ENCODE assay signal across 8 mouse cellular contexts in genomic region chr2:102142197-102142623, GRCm38 (mm10). TPM values are rescaled to one million over a fixed set of nuclear protein-coding genes. Genes with fewer than 3 reads are reported as not detected.
A peak's percentile ranks its signal among the peaks of the same experiment; 100 is the strongest.
DNase-seq lines count a peak whose midpoint lies in the region; ATAC-seq and TF ChIP-seq lines count a peak whose summit lies in the region.

No protein-coding gene starts in this region.

- DNase-seq in forebrain, embryonic 10.5 days (ENCODE audit: extremely low spot score, low spot score), result no peak
- peak; percentile 51 for DNase-seq in liver, adult 2 months (ENCODE audit: extremely low read depth, low read depth, low spot score)
- DNase-seq in hindbrain, postnatal 0 days (ENCODE audit: low spot score), result no peak
- peak; percentile 50 to 59 for DNase-seq in lung, postnatal 4 days
- DNase-seq in right cerebral cortex, postnatal 14 days, result no peak
- DNase-seq in testis, postnatal 10 days (ENCODE audit: low spot score), result no peak

- TF ChIP-seq POLR2A in liver, adult 2 months (IDR thresholded peaks at IDR 0.05; ENCODE audit: extremely low read depth, insufficient read depth, low read length), result no peak

- no peak overlapping the region for H3K9ac ChIP-seq in forebrain, embryonic 12.5 days
- H3K9ac ChIP-seq in liver, adult 2 months (ENCODE audit: low read depth, low read length), result no peak overlapping the region
- H3K9ac ChIP-seq in liver, embryonic 12.5 days, result no peak overlapping the region
- H3K9ac ChIP-seq in hindbrain, postnatal 0 days (replicated peaks; ENCODE audit: low read length), result no peak overlapping the region

- H3K4me2 ChIP-seq in forebrain, embryonic 12.5 days, result no peak overlapping the region
- H3K4me2 ChIP-seq in liver, embryonic 12.5 days, result no peak overlapping the region
- H3K4me2 ChIP-seq in hindbrain, postnatal 0 days (ENCODE audit: low read depth, low read length), result no peak overlapping the region

- H3K4me1 ChIP-seq in forebrain, embryonic 12.5 days, result peaks cover 43% of the 10 kb centered on the region
- H3K4me1 ChIP-seq in forebrain, embryonic 10.5 days, result peaks cover 54% of the 10 kb centered on the region
- H3K4me1 ChIP-seq in liver, adult 2 months (ENCODE audit: control insufficient read depth, insufficient read depth, low read length), result peaks cover 6% of the 10 kb centered on the region; the same call in 1 of the 2 replicates
- H3K4me1 ChIP-seq in liver, embryonic 12.5 days, result peaks cover 15% of the 10 kb centered on the region; the same call in 1 of the 2 replicates
- 0 out of 2 replicates have a peak, but pooled peaks cover 4% of the 10 kb centered on the region for H3K4me1 ChIP-seq in hindbrain, postnatal 0 days (ENCODE audit: insufficient read depth, low read length)

- H3K27me3 ChIP-seq in forebrain, embryonic 12.5 days, result no peaks in the 10 kb centered on the region
- H3K27me3 ChIP-seq in forebrain, embryonic 10.5 days (ENCODE audit: poor library complexity, severe bottlenecking), result no peaks in the 10 kb centered on the region
- no peaks in the 10 kb centered on the region for H3K27me3 ChIP-seq in liver, adult 2 months (ENCODE audit: control insufficient read depth, insufficient read depth, low read length)
- no peaks in the 10 kb centered on the region for H3K27me3 ChIP-seq in liver, embryonic 12.5 days (replicated peaks)
- no peaks in the 10 kb centered on the region for H3K27me3 ChIP-seq in hindbrain, postnatal 0 days (ENCODE audit: insufficient read depth, low read length)

- no peaks in the 10 kb centered on the region for H3K36me3 ChIP-seq in forebrain, embryonic 12.5 days (replicated peaks)
- H3K36me3 ChIP-seq in forebrain, embryonic 10.5 days (replicated peaks), result peaks cover 6% of the 10 kb centered on the region; the same call in 1 of the 2 replicates
- H3K36me3 ChIP-seq in liver, adult 2 months (ENCODE audit: control insufficient read depth, insufficient read depth, low read length), result no peaks in the 10 kb centered on the region
- no peaks in the 10 kb centered on the region for H3K36me3 ChIP-seq in liver, embryonic 12.5 days
- H3K36me3 ChIP-seq in hindbrain, postnatal 0 days (ENCODE audit: insufficient read depth, low read length), result no peaks in the 10 kb centered on the region

- TF ChIP-seq CTCF in liver, adult 2 months (IDR thresholded peaks at IDR 0.05; ENCODE audit: low read depth, low read length), result no peak
- no peak for TF ChIP-seq CTCF in hindbrain, postnatal 0 days (IDR thresholded peaks at IDR 0.05; ENCODE audit: low read depth)

- peaks cover 8% of the 10 kb centered on the region; the same call in 1 of the 2 replicates for H3K79me2 ChIP-seq in liver, adult 2 months (ENCODE audit: control insufficient read depth, insufficient read depth, low read length)

- H3K27ac ChIP-seq in forebrain, embryonic 12.5 days, result no peak overlapping the region
- no peak overlapping the region for H3K27ac ChIP-seq in forebrain, embryonic 10.5 days
- no peak overlapping the region for H3K27ac ChIP-seq in liver, adult 2 months (replicated peaks; ENCODE audit: insufficient read depth, low read depth, low read length)
- no peak overlapping the region for H3K27ac ChIP-seq in liver, embryonic 12.5 days
- no peak overlapping the region for H3K27ac ChIP-seq in hindbrain, postnatal 0 days

- peak; percentile 19; the same call in 1 of the 2 replicates for ATAC-seq in forebrain, embryonic 12.5 days (ENCODE audit: low FRiP score)
- ATAC-seq in liver, embryonic 12.5 days, result no peak
- 0 out of 2 replicates have a peak, but pooled peaks have one; percentile 11 for ATAC-seq in hindbrain, postnatal 0 days

- WGBS in forebrain, embryonic 12.5 days, result 74% methylated on average over 4 of the region's 4 CpGs
- 79% methylated on average over 4 of the region's 4 CpGs for WGBS in forebrain, embryonic 10.5 days
- 20% methylated on average over 4 of the region's 4 CpGs for WGBS in liver, adult 2 months
- WGBS in liver, embryonic 12.5 days (ENCODE audit: insufficient replicate concordance), result 66% methylated on average over 4 of the region's 4 CpGs
- WGBS in hindbrain, postnatal 0 days, result 50% methylated on average over 4 of the region's 4 CpGs

- no peaks in the 10 kb centered on the region for H3K9me3 ChIP-seq in forebrain, embryonic 12.5 days
- no peaks in the 10 kb centered on the region for H3K9me3 ChIP-seq in forebrain, embryonic 10.5 days
- no peaks in the 10 kb centered on the region for H3K9me3 ChIP-seq in liver, embryonic 12.5 days (replicated peaks)
- H3K9me3 ChIP-seq in hindbrain, postnatal 0 days (ENCODE audit: low read length), result no peaks in the 10 kb centered on the region

- no peak overlapping the region for H3K4me3 ChIP-seq in forebrain, embryonic 12.5 days (replicated peaks)
- H3K4me3 ChIP-seq in forebrain, embryonic 10.5 days, result no peak overlapping the region
- H3K4me3 ChIP-seq in liver, adult 2 months (ENCODE audit: insufficient read depth, low read depth, low read length), result no peak overlapping the region
- no peak overlapping the region for H3K4me3 ChIP-seq in liver, embryonic 12.5 days
- H3K4me3 ChIP-seq in hindbrain, postnatal 0 days (ENCODE audit: low read length), result no peak overlapping the region

RNA-seq across cellular contexts. Expression of gene Ldlrad3, which starts 44.0 kb away (rescaled TPM):
- polyA plus RNA-seq in forebrain, embryonic 12.5 days (2016; fragmentation: Nextera tagmentation; extraction: Ambion mirVana), result 56.7 and 56.8 TPM in 2 replicates
- polyA plus RNA-seq in forebrain, embryonic 10.5 days (2016; fragmentation: Nextera tagmentation; extraction: Ambion mirVana), result 53.1 and 54.6 TPM in 2 replicates
- total RNA-seq in liver, adult 2 months (2014; rRNA removed), result 4.5 and 7.6 TPM in 2 replicates
- 2.8 and 3.8 TPM in 2 replicates for polyA plus RNA-seq in liver, adult 2 months (2012; rRNA removed)
- polyA plus RNA-seq in liver, embryonic 12.5 days (2016; fragmentation: Nextera tagmentation; extraction: Ambion mirVana), result 7.6 and 8.2 TPM in 2 replicates
- 30.1 and 32.4 TPM in 2 replicates for total RNA-seq in hindbrain, postnatal 0 days (2014; rRNA removed)
- polyA plus RNA-seq in hindbrain, postnatal 0 days (2015; fragmentation: Nextera tagmentation; extraction: Ambion mirVana), result 20.7 and 21.6 TPM in 2 replicates

Comparison
In these comparisons a context has a peak if more than half of its experiments do, and no peak if none do; other contexts are left out.
1. DNase-seq: peak in liver, adult 2 months (single experiment) and lung, postnatal 4 days (2 of 2); none in forebrain, embryonic 10.5 days (single experiment), hindbrain, postnatal 0 days (single experiment), right cerebral cortex, postnatal 14 days (single experiment) and testis, postnatal 10 days (single experiment).